Comparison of ENCODE assay signal across 26 mouse cellular contexts in the genomic region with DNA sequence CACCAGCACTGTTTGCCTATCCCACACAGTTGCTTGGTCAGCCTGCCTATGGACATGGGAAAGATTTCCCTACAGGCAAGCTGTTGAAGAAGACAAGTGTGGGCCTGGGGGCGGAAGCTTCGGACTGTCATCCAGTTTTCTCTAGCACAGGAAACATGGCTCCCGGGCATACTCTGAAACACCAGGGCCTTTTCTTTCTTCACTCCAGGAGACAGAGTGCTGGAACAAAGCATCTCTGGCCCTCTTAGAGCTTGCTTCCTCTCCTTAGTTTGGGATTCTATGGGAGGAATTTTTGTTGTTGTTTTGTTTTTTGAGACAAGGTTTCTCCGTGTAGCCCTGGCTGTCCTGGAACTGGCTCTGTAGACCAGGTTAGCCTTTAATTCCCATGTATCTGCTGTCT. TPM values are rescaled to one million over a fixed set of nuclear protein-coding genes. Genes with fewer than 3 reads are reported as not detected.
"Had no signal": no experiment of that assay in that cellular context is flagged by ENCODE, and none has a peak within 500 bp of the region (broad histone marks: within the 10 kb centered on the region; RNA-seq: fewer than 3 reads in every experiment).

No protein-coding gene starts in this region.

- ATAC-seq: liver, postnatal 0 days; midbrain, embryonic 13.5 days; midbrain, embryonic 15.5 days had no signal

- H3K4me3 ChIP-seq: liver, embryonic 15.5 days; lung, embryonic 15.5 days; megakaryocyte, embryonic 14.5 days; midbrain, embryonic 13.5 days; midbrain, embryonic 15.5 days; neural tube, embryonic 12.5 days had no signal

- DNase-seq: liver, postnatal 0 days; lung, adult 2 months; lung, postnatal 14 days; lung, postnatal 36 days; retina, postnatal 1 day; right cerebral cortex, adult 18-20 months; right cerebral cortex, postnatal 25 days; right cerebral cortex, postnatal 4 days; spleen, adult 18-20 months; thymus, adult 18-20 months; thymus, postnatal 25 days; thymus, postnatal 4 days had no signal

- H3K9ac ChIP-seq: liver, embryonic 15.5 days; liver, postnatal 0 days; lung, embryonic 15.5 days; midbrain, embryonic 13.5 days; midbrain, embryonic 15.5 days; neural tube, embryonic 12.5 days had no signal

- H3K36me3 ChIP-seq: liver, embryonic 15.5 days; lung, embryonic 15.5 days; midbrain, embryonic 13.5 days; midbrain, embryonic 15.5 days; neural tube, embryonic 12.5 days had no signal

- H3K27ac ChIP-seq: liver, embryonic 15.5 days; lung, embryonic 15.5 days; macrophage; midbrain, embryonic 13.5 days; midbrain, embryonic 15.5 days; neural tube, embryonic 12.5 days had no signal

- H3K9me3 ChIP-seq: liver, embryonic 15.5 days; lung, embryonic 15.5 days; midbrain, embryonic 13.5 days; midbrain, embryonic 15.5 days; neural tube, embryonic 12.5 days had no signal

- H3K4me2 ChIP-seq: liver, embryonic 15.5 days; lung, embryonic 15.5 days; midbrain, embryonic 11.5 days; midbrain, embryonic 13.5 days; midbrain, embryonic 15.5 days; neural tube, embryonic 12.5 days had no signal

RNA-seq across cellular contexts. Expression of a gene that starts 1.7 kb away (rescaled TPM):
- polyA plus RNA-seq: liver, embryonic 15.5 days; liver, postnatal 0 days; macrophage; stomach, embryonic 14.5 days had no signal

RNA-seq across cellular contexts. Expression of a gene that starts 34.4 kb away (rescaled TPM):
- polyA plus RNA-seq: liver, embryonic 15.5 days; liver, postnatal 0 days; lung, adult 2 months; lung, embryonic 15.5 days; macrophage; midbrain, embryonic 11.5 days; midbrain, embryonic 13.5 days; midbrain, embryonic 15.5 days; midbrain, postnatal 0 days; neural tube, embryonic 12.5 days; neural tube, embryonic 14.5 days; small intestine, adult 2 months; stomach, embryonic 14.5 days; stomach, embryonic 16.5 days; urinary bladder, adult 2 months had no signal

RNA-seq across cellular contexts. Expression of a gene that starts 52.1 kb away (rescaled TPM):
- polyA plus RNA-seq: macrophage had no signal
